In the genomic region with DNA sequence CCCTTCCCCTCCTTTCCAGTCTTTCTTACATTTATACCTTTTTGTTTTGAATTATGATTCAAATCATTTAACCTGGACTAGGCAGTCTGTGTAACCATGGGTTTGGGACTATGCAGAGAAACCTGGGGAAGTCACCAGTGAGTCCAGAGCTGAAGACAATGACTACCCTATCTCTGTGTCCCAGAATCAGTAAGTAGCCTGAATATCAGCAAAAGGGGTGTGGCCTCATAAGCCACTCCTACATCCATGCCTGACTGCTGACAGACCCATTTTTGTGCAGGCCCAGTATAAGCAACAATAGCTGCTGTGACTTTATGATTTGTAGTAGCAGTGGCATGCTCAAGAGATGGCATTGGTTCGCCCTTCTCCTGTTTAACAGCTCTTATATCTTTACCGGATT, we compare ENCODE assay signal across 18 mouse cellular contexts. TPM values are rescaled to one million over a fixed set of nuclear protein-coding genes. Genes with fewer than 3 reads are reported as not detected.
DNase-seq lines count a peak whose midpoint lies in the region; ATAC-seq and TF ChIP-seq lines count a peak whose summit lies in the region.
"Had no signal": no experiment of that assay in that cellular context is flagged by ENCODE, and none has a peak within 500 bp of the region (broad histone marks: within the 10 kb centered on the region; RNA-seq: fewer than 3 reads in every experiment).

No protein-coding gene starts in this region.

- no peak for TF ChIP-seq EP300 in liver, embryonic 14.5 days (IDR thresholded peaks at IDR 0.05; ENCODE audit: low read depth)

- DNase-seq in MEL-GATA-1-ER (ENCODE audit: extremely low read depth, low read depth) = peak; percentile 12
- no peak for DNase-seq in liver, embryonic 14.5 days (ENCODE audit: low read depth in 3 of 3, low spot score in 3 of 3)
- no peak for DNase-seq in layer of hippocampus, adult 2 months (ENCODE audit: low spot score in 2 of 2)
- DNase-seq in limb, embryonic 10.5 days (ENCODE audit: low spot score) = no peak
- DNase-seq in left cerebral cortex, postnatal 4 days = no peak
- DNase-seq: adrenal gland, postnatal 25 days; cerebellum, adult 2 months; cerebellum, postnatal 10 days; gastrocnemius, postnatal 10 days; heart, adult 2 months; heart, postnatal 36 days had no signal

- H3K4me3 ChIP-seq in liver, embryonic 14.5 days (ENCODE audit: insufficient read depth in 1 of 2, low read depth in 2 of 2, low read length in 2 of 2) = no peak overlapping the region
- no peak overlapping the region for H3K4me3 ChIP-seq in layer of hippocampus, adult 2 months
- no peak overlapping the region for H3K4me3 ChIP-seq in limb, embryonic 10.5 days
- H3K4me3 ChIP-seq: embryonic facial prominence, embryonic 12.5 days; forebrain, embryonic 15.5 days; heart, adult 2 months; heart, embryonic 13.5 days had no signal

- no peaks in the 10 kb centered on the region for H3K9me3 ChIP-seq in liver, embryonic 14.5 days (ENCODE audit: control insufficient read depth, low read length)
- H3K9me3 ChIP-seq in limb, embryonic 10.5 days (replicated peaks) = no peaks in the 10 kb centered on the region
- H3K9me3 ChIP-seq: embryonic facial prominence, embryonic 12.5 days; forebrain, embryonic 15.5 days had no signal

- no peaks in the 10 kb centered on the region for H3K4me1 ChIP-seq in liver, embryonic 14.5 days (replicated peaks; ENCODE audit: control insufficient read depth in 2 of 2, insufficient read depth in 2 of 2, low read length in 1 of 2)
- no peaks in the 10 kb centered on the region for H3K4me1 ChIP-seq in limb, embryonic 10.5 days
- H3K4me1 ChIP-seq: embryonic facial prominence, embryonic 12.5 days; forebrain, embryonic 15.5 days; heart, embryonic 13.5 days had no signal

- WGBS in liver, embryonic 14.5 days (ENCODE audit: insufficient replicate concordance) = 53% methylated on average over 2 of the region's 2 CpGs
- 83% methylated on average over 2 of the region's 2 CpGs for WGBS in limb, embryonic 10.5 days

- H3K36me3 ChIP-seq in liver, embryonic 14.5 days (replicated peaks; ENCODE audit: control insufficient read depth, insufficient read depth, low read depth) = no peaks in the 10 kb centered on the region
- no peaks in the 10 kb centered on the region for H3K36me3 ChIP-seq in limb, embryonic 10.5 days
- H3K36me3 ChIP-seq: embryonic facial prominence, embryonic 12.5 days; forebrain, embryonic 15.5 days; heart, embryonic 13.5 days had no signal

- intact Hi-C loops in left cerebral cortex, postnatal 4 days (cut with DNase I) = no loop called here

- H3K27ac ChIP-seq in liver, embryonic 14.5 days = no peak overlapping the region
- H3K27ac ChIP-seq in layer of hippocampus, adult 2 months = no peak overlapping the region
- H3K27ac ChIP-seq in limb, embryonic 10.5 days = no peak overlapping the region
- H3K27ac ChIP-seq: embryonic facial prominence, embryonic 12.5 days; forebrain, embryonic 15.5 days; heart, adult 2 months; heart, embryonic 13.5 days had no signal

- peak; percentile 29; the same call in 1 of the 2 replicates for ATAC-seq in common myeloid progenitor, adult 5-6 weeks (replicated peaks; ENCODE audit: low read depth, poor library complexity, severe bottlenecking)
- ATAC-seq in liver, embryonic 14.5 days (ENCODE audit: insufficient read depth) = peak; percentile 53
- ATAC-seq in megakaryocyte-erythroid progenitor cell, adult 5-6 weeks (replicated peaks; ENCODE audit: low FRiP score, low TSS enrichment, poor library complexity, severe bottlenecking) = peak; percentile 94
- ATAC-seq: forebrain, embryonic 15.5 days; hindbrain, embryonic 16.5 days; inflammation-experienced regulatory T-cells, adult 6 months had no signal

- H3K4me2 ChIP-seq in liver, embryonic 14.5 days (ENCODE audit: low read depth) = no peak overlapping the region
- H3K4me2 ChIP-seq: embryonic facial prominence, embryonic 12.5 days; forebrain, embryonic 15.5 days; heart, embryonic 13.5 days had no signal

- no peak for TF ChIP-seq CTCF in liver, embryonic 14.5 days (IDR thresholded peaks at IDR 0.05; ENCODE audit: low read depth)
- no peak for TF ChIP-seq CTCF in layer of hippocampus, adult 2 months (conservative IDR thresholded peaks at IDR 0.05)

- H3K9ac ChIP-seq in liver, embryonic 14.5 days (replicated peaks) = no peak overlapping the region
- H3K9ac ChIP-seq: embryonic facial prominence, embryonic 12.5 days; forebrain, embryonic 15.5 days; heart, embryonic 13.5 days had no signal

- no peaks in the 10 kb centered on the region for H3K27me3 ChIP-seq in liver, embryonic 14.5 days (ENCODE audit: control insufficient read depth, insufficient read depth, low read length)
- H3K27me3 ChIP-seq in limb, embryonic 10.5 days (ENCODE audit: low read depth, poor library complexity, severe bottlenecking) = no peaks in the 10 kb centered on the region
- H3K27me3 ChIP-seq: embryonic facial prominence, embryonic 12.5 days; forebrain, embryonic 15.5 days; heart, embryonic 13.5 days had no signal

RNA-seq across cellular contexts. Expression of a gene that starts 11.2 kb away (rescaled TPM):
- 35.6 and 45.0 TPM in 2 replicates for total RNA-seq in common myeloid progenitor, adult 5-6 weeks (2017)
- polyA plus RNA-seq in liver, embryonic 14.5 days (2012; rRNA removed) = 2.8 and 3.9 TPM in 2 replicates
- 7.4 and 9.2 TPM in 2 replicates for polyA plus RNA-seq in liver, embryonic 14.5 days (2014; fragmentation: Nextera tagmentation; extraction: Ambion mirVana)
- 19.5 and 19.6 TPM in 2 replicates for total RNA-seq in megakaryocyte-erythroid progenitor cell, adult 5-6 weeks (2014; fragmentation: Nextera tagmentation)
- 20.2 and 34.7 TPM in 2 replicates for total RNA-seq in megakaryocyte-erythroid progenitor cell, adult 5-6 weeks (2017)
- 1,000 to 10,000 TPM; 1,343 to 1,371 TPM for total RNA-seq in layer of hippocampus, adult 2 months (2021)
- polyA plus RNA-seq in limb, embryonic 10.5 days (2016; fragmentation: Nextera tagmentation; extraction: Ambion mirVana) = 34.3 and 47.4 TPM in 2 replicates
- total RNA-seq in left cerebral cortex, postnatal 4 days (2021) = 100 to 1,000 TPM; 316 to 328 TPM

Comparison
In these comparisons a context has a peak if more than half of its experiments do, and no peak if none do; other contexts are left out.
1. ATAC-seq: peak in every context shown above with its lines; median percentile 94 in megakaryocyte-erythroid progenitor cell, adult 5-6 weeks; 53 in liver, embryonic 14.5 days; 29 in common myeloid progenitor, adult 5-6 weeks.
2. RNA of a gene that starts 11.2 kb away (total RNA-seq): 1,343 to 1,371 TPM in layer of hippocampus, adult 2 months; 316 to 328 TPM in left cerebral cortex, postnatal 4 days, 35.6 to 45.0 TPM in common myeloid progenitor, adult 5-6 weeks and 19.5 to 34.7 TPM in megakaryocyte-erythroid progenitor cell, adult 5-6 weeks; every median in the first group is over 4 times any median in the second.